Mouse (Mus musculus) T-cell, adult 66 days (primary cell): ENCODE results near the gene 4930555G01Rik. TPM values are rescaled to one million over a fixed set of nuclear protein-coding genes. Genes with fewer than 3 reads are reported as not detected.

ENCODE experiments used
- total RNA-seq, 2 experiments: library from RNA; stranded (reverse); gene quantifications; 3 replicates in 1 of 2; 4 replicates in 1 of 2; pipeline ENCODE4 v1.2.4; 2023

The 4930555G01Rik gene
- not detected for total RNA-seq

DNA sequence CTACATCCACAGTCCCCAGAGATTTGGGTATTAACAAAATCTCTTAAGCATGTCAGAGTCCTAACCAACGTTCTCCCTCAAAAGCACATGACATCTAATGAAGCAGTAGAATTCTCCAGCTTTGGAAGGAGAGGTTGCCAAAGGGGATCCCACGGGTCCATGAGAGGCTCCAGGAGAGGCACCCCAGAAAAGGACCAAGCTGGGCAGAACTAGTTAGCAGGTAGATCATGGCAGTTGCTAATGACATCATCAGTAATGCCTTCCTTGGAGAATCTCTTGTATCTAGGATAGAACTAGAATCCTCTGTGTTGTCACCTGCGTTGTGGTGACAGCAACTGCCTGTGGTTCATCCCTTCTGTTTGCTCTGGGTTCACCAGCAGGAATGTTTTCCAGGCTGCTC lies at the start of gene 4930555G01Rik:
4930555G01Rik (plus strand) TSS at position 301 of the 400 bp plus-strand sequence.

DNA sequence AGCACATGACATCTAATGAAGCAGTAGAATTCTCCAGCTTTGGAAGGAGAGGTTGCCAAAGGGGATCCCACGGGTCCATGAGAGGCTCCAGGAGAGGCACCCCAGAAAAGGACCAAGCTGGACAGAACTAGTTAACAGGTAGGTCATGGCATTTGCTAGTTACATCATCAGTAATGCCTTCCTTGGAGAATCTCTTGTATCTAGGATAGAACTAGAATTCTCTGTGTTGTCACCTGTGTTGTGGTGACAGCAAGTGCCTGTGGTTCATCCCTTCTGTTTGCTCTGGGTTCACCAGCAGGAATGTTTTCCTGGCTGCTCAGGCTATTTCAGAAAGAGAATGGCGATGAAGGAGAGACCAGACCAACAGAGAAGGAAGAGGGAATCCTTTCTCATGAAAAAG lies 34.8 kb upstream of the 4930555G01Rik start, which contains the start of gene Gm3298:
Gm3298 (plus strand) TSS at position 301 of the 400 bp plus-strand sequence.

DNA sequence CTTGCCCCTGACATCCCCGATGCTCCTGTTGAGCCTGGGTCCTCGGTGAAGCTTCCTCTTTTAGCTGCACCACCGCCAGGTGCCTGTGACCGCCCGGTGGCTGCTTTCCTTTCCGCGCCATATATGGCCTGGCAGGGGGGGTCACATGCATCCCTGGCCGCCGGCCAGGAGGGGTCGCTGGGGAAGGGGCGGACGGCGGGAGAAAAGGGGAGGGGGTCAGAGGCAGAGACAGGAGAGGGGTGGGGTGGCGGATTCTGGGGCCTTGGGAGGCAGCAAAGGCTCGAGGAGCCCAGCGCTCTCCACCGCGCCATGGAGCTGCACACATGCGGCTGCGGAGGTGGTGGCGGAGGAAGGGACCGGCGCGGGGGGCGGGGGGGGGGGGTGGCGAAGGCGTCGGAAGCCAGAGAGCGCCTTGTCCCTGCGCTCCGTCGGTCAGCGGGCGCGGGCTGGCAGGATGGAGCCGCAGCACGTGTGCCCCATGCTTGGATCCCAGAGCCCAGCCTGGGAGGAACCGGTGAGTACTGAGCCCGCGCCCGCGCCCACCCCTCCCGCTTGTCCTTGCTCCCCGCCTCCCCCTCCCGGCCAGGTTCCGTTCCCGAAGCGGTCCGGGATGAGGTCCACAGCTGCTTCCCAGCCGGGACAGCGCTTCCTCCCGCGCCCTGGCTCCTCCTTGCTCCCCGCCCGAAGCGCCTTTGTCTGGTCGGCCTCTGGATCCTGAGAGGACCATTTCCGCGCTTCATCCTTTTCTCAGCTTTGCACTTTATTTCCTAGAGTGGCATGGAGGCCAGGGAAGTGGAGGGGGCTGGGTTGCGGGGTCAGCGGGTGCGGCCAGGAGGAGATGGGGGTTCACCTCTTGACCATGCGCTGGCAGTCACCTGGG lies 20.4 kb downstream of the 4930555G01Rik start, which contains the start of gene Gm8281:
Gm8281 (plus strand) TSS at position 430 of the 880 bp plus-strand sequence.

Other genes with a start within 250 kb of the 4930555G01Rik start
- gene Gm3269, start 212.5 kb upstream of the 4930555G01Rik start, total RNA-seq: not detected
- not detected for gene Gm3264, start 195.1 kb upstream of the 4930555G01Rik start, total RNA-seq
- not detected for gene Gm3278, start 158.2 kb upstream of the 4930555G01Rik start, total RNA-seq
- not detected for gene Gm8297, start 66.7 kb upstream of the 4930555G01Rik start, total RNA-seq
- gene Gm3298, start 34.7 kb upstream of the 4930555G01Rik start, total RNA-seq: not detected
- gene Gm8281, start 20.4 kb downstream of the 4930555G01Rik start, total RNA-seq: under 1 TPM in 1 of 2 experiments, not detected in 1; 0.29 TPM
- not detected for gene Gm8279, start 80.9 kb downstream of the 4930555G01Rik start, total RNA-seq
- gene Gm3317, start 113.9 kb downstream of the 4930555G01Rik start, total RNA-seq: not detected
- gene Gm8271, start 135.2 kb downstream of the 4930555G01Rik start, total RNA-seq: not detected
- not detected for gene Gm3526, start 210.0 kb downstream of the 4930555G01Rik start, total RNA-seq